Mouse (Mus musculus): ENCODE measurements at regions not wholly inside any gene's neighbourhood (a gene's known extent, or its start where the extent isn't known, plus 50 kb on each side); places are given as distances from the start of the nearest gene placed in this dataset.
A peak's percentile ranks its signal among the peaks of the same experiment; 100 is the strongest.

DNA sequence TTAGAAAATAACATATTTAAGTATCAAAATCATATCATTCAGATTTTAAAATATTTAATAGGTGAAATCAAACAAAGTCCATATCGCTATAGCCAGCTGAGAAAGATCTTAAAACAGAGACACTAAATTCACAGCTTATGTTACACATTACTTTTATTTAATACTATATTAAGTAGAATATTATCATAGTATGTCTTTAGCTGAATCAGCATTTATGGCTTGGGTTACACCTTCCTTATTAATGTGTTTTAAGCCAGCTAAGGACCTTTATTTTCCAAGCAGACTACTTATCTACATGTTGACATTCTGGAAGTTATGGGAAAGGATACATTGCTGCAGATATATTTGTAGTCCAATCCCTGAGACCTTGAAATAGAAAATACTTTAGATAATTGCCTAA, 684.9 kb upstream of the Adgrl4 start:
- DNase-seq (ENCODE audit: low read depth), result no peak

DNA sequence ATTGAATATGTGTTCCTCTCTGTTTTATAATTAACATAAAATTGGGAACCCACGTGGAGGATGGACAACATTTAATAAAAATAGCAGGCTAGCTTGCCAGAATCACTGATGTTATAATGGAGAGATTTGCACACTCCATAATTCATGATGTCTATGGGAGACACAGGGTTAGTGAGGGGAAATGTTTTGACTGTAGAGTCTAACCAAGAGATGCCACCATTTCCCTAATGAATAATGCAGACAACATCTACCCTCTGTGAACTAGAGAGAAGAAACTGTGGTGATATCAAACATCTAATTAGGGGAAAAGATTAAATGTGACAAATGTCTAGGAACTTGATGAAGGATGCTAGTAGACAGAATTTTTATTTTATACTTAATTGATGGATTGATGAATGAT, 677.8 kb upstream of the Adgrl4 start:
- no peak for DNase-seq (ENCODE audit: low read depth)

DNA sequence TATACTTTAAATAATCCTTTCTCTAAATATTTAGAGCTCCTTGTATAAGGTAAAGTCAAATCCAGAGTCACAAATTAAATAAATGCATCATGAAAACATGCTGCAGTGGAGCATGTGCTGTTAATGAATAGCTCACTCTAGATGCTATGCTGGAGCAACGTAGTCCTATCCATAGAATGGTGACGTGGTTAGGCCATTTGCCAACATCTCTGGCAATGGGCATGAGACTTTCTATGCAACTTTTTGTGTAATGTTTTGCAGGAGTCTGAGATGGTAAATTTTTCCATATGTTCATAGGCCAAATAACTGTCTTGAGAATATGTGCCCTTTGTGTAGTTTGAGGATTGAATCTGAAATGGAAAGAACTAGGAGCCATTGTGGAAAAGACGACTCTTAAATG, 653.1 kb upstream of the Adgrl4 start:
- peak; percentile 65 for DNase-seq (ENCODE audit: low read depth)

DNA sequence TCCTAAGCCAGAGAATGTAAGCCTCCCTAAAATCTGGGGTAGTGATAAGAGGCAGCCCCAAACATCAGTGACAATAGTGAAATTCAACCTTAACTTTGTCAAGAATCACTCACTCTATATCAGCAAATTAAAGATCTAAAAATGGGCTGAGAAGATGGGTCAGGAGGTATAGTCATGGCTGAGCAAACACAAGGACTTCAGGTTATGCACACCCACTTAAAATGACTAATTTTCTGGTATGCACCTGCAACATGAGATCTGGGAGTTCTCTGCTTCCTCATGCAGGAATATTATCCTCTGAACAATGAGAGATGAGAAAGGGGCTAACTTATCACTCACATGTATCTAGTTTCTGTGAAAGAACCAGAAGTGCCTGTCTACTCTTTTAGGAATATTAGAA, 619.9 kb upstream of the Adgrl4 start:
- DNase-seq (ENCODE audit: low read depth), result no peak

DNA sequence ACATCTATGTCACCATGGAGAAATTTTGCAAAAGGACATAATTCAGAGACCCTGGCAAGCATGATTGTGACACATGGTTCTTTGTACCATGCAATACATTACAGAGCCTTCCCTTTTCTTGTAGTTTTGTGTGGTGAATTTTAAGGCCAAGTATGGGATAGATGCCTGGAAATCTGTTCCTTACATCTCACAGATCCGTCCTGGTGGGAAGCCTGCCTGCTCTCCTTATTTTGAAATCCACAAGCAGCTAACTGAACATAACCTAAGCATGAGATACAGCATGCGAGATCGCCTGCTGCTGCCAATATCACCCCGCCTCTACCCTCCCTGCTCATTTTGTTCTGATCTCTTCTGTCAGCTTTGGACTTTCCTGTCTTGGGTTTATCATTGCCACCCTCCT, 618.3 kb upstream of the Adgrl4 start:
- DNase-seq (ENCODE audit: low read depth), result no peak

DNA sequence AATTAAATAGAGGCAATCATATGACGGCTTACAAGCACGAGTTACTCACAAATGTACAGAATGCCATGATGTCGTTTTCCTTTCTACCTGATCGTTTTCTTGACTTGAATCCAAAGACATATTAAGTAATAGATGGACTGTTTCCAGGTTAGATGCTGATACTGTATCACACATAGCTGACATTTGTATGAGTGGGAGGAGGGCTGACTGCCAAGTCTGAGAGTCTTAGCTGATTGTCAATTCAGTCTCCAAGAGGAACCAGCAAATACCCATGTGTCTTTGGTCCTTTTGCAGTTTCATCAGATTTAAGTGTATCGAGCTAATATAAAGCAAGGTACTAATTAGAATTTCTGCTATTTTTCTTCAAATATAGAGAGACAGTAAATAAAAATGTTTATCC, 617.6 kb upstream of the Adgrl4 start:
- peak; percentile 51 for DNase-seq (ENCODE audit: low read depth)

DNA sequence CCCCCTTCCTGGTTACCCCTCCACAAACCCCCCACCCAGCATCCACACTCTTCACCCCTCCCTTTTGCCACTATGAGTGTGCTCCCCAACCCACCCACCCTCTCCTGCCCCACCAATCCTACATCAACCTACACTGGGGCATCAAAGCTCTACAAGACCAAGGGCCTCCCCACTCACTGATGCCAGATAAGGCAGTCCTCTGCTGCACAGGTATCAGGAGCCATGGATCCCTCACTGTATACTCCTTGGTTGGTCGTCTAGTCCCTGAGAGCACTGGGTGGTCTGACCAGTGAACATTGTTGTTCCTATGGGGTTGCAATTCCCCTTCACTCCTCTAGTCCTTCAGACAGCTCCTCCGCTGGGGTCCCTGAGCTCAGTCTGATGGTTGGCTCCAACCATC, 591.7 kb upstream of the Adgrl4 start:
- DNase-seq (ENCODE audit: low read depth), result no peak

DNA sequence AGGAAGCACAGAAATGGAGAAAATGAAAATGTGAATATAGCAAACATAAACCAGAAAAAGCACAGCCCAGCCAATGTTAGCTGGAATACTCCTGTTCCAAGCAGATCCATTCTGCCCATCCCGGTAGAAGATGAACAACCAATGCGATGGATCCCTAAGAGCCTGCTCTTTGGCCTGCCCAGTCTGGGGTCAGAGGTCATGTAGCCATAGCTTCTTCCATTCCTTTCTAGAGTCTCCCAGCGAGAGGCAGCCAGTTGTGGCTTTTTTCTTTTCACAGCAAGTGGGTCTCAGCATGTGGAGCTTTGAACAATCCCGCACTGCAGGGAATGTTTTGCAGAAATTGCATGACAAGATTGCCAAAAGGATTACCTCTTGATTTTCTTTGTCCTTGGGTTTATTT, 585.6 kb upstream of the Adgrl4 start:
- DNase-seq (ENCODE audit: low read depth), result no peak

DNA sequence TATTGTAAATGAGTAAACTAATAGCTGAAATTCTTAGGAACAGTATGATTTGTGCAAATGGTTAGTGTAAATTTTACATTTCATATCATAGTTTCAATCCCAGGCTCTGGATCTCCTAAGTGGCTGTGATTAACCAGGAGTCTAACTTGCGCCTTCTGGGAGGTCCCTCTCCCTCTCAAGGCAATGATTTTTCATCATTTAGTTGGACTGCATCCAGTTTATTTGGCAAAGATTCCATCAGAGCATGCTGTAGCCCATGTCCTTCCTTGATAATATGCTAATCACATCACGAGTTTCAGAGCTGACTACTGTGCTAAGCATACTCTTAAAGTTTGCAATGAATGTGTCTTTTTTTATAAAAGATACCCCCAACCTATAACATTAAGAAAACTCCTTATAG, 541.0 kb upstream of the Adgrl4 start:
- DNase-seq (ENCODE audit: low read depth), result no peak

DNA sequence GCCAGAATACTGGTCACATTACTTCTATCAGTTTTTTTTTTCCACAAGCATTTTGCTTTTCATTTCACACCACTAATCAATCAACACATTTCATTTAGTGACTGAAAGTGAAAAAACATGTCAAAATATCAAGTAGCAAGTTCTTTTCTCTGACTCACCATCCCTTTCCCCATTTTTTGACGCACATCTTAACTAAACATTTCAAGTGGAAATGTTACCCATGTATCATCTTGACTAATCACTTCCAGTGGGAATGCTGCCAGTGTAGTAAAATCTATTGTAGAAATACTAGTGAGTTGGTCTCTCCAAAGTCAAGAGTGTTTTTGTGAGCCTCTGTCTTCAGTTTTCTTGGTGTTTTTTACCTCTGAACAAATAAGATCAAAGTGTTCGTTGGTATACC, 527.6 kb upstream of the Adgrl4 start:
- peak; percentile 94 for DNase-seq (ENCODE audit: low read depth)

DNA sequence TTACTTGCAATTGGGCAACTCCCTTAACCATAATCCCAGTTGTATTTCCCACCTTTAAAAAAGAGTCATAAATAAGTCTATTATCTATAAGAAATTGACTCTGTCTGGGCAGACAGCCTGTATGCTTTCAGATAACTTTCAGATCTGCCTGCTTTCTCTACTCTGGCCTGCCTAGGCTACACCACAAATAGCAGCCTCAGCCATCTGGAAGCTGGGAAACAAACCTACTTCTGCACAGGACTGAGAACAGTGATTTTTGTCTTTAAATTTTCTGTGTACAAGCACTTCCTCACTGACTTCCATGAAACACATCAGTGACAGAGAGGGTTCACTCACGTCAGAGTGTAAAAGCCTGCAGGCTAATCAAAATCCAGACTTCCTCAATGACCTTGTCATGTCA, 482.8 kb upstream of the Adgrl4 start:
- no peak for DNase-seq (ENCODE audit: low read depth)

DNA sequence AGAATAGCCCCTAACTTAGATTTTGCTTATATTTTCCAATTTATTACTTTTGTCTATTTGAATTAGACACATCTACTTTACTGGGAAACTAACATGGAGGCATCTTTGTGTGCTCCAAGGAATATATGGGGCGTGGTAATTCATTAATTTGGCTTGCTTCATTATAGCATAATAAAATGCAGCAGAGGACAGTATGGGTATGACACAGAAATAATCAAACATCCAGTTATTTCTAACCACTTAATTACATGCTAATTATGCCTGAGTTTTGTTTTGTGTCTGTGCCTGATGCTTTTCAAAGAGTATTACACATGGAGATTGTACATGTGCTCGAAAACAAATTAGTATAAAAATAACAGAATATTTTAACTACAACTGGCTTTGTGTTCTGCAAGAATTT, 438.0 kb upstream of the Adgrl4 start:
- no peak for DNase-seq (ENCODE audit: low read depth)

DNA sequence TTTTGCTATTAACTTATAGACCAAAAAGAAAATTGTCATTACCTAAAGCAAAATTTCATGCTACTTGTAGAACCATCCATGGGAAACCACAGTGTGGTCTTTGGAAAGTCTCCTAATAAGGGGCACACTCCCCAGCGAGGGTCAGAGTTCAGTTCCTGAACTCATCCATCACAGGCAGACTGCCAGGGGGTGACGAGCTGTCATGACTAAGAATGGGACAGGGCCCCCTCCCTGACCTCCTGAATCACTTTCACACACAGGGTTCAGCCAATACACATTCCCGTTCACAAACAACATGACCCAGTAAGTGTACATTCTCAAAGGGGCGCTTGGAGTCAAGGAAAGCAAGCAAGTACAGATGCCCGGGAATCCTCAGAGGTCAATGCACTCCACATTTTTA, 437.5 kb upstream of the Adgrl4 start:
- DNase-seq (ENCODE audit: low read depth), result peak; percentile 10

DNA sequence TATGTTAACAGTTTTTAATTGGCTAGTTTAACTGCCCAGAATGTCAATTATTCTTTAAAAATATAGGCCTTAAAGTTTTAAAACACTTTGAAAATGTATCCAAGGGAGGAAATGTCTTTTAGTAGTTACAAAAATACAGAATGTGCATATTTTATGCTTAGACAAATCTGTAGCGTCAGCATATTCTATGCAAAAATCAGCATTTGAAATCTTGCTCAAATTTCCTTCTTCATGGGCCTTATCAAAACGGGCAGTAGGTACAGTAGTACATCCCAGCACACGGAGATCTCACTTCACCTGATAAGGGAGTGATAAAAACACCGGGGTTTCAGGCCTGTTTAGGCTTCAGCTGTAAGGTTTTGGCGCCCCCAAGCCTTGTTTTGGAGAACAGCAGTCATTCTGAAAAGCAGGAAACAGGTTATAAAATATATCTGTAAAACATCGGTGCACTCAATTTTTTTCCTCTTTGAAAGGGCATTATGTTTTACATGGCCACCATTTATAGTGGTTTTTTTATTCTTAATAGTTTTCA, 435.7 kb upstream of the Adgrl4 start:
- peak; percentile 64 for DNase-seq (ENCODE audit: low read depth)

DNA sequence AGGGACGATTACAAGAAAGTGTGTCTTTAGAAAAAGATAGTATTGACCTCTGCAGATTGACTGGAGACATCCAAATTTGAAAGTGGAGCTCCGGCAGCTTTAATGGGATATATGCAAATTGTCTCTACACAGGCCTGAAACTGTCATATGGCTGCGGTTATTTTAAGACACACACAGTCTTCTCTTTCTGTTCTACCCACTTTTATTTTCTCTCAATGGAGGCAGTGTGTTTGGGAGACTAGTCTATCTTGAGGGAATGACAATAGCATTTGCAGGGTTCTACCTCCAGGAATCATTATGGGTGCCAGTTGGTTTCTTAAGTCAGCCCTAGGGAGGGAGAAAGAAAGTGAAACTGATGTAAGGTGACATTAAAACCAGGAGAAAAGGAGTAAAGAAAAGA, 434.2 kb upstream of the Adgrl4 start:
- DNase-seq (ENCODE audit: low read depth), result no peak

DNA sequence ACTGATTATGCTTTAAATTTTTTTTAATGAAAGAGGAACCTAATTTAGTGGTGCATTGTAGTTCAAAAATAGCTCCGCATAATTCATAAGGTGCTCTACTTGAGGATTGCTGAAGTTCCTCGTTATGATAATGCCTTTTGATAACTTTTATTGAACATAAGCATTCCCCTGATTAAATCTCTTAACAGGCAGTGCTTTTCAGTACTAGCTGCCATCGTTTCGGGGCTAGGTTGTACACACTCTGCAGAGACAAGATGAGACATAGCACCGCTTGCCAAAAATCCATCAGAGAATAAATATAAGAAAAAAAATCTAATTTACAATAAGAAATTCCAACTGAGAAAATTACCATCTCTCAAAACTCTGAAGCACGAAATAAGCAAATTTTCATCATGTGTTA, 433.7 kb upstream of the Adgrl4 start:
- no peak for DNase-seq (ENCODE audit: low read depth)

DNA sequence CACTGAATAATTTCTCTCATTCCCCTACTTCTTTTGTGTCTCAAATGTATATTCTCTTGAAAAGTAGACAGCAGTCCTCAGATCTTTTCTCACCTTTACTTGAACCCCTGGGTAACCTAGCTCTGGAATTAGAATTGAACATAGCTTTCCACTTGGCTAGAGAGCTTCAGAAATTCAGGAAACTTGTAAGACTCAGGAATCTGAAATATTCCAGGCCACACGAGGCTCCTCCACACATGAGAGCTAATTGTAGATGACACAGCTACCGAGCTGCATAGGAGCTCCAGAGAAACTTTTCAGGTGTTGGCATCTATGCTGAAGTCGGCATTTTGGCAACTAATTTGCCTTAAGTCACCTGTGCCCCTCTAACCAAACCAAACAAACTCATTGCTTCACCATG, 417.7 kb upstream of the Adgrl4 start:
- DNase-seq (ENCODE audit: low read depth), result no peak

DNA sequence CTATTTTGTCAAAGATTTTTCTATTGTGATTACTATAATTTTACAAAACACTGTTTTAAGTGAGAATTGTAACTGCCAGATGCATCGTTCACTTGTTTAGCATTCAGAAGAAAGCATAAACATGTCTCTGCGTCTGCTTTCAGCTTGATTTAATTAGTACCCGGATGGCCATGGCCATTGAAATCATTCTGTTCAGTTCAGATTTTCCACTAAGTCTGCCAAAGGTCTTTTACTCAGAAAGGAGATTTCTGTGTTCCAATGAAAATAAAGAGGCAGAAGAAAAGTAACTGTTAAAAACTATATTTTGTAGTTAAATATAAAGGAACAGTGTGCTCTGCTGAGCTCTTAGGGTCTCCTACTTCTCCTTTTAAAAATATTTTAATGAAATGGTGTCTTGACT, 380.2 kb upstream of the Adgrl4 start:
- DNase-seq (ENCODE audit: low read depth), result peak; percentile 19

DNA sequence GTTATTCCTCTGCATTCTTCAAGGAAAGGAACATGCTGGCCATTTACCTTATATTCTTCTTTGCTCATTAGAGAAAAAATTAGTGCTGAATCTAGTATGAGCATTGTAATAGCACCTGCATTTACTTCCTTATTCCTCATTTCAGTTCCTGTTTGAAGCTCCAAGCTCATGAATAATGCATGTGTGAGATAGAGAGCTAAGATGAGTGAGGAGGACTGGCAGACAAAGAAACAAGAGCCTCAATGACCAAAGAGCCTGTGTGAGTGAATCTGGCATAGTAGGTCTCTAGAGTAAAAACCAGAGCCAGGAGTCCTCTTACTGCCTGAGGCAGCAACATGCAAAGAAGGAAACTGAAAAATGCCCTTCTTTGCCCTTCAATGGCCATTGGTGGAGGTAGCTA, 365.4 kb upstream of the Adgrl4 start:
- DNase-seq (ENCODE audit: low read depth), result no peak

DNA sequence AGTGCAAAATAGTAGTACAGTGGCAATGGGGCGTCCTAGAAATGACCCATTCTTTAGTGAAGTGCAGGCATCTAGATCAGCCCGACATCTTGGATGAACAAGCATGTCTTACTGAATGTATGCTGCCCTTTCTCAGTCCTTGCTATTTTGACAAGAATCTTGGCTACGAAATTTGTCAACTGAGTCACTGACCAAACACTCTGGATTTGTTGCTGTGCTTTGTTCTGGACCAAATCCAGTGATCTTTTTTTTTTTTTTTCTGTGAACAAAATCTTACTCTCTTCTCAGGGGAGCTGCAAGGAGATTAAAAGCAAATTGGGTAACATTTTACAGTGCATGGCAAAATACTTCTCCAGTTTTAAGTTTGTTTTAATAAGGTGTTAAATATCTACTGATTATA, 320.9 kb upstream of the Adgrl4 start:
- DNase-seq (ENCODE audit: low read depth), result peak; percentile 50

DNA sequence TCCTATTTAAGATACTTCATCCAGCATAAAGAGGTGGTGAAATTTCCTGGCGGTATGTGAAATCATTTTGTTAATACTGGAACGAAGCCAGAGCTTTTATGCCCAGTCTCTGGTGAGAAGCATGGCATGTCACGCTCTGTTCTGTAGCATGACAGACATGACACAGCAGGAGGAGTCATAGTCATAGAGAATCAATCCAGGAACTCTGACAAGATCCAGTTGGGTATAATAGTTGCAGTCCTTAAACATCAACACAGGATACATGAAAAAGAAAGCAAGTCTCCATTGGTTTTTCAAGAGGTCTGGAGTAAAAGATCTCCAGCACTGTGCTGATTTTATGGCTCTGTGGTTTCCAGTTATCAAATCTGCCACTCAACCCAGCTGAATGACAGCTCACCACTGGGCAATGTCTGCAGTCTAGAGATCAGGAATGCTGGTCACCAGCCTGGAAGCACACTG, 320.1 kb upstream of the Adgrl4 start:
- DNase-seq (ENCODE audit: low read depth), result peak; percentile 44

DNA sequence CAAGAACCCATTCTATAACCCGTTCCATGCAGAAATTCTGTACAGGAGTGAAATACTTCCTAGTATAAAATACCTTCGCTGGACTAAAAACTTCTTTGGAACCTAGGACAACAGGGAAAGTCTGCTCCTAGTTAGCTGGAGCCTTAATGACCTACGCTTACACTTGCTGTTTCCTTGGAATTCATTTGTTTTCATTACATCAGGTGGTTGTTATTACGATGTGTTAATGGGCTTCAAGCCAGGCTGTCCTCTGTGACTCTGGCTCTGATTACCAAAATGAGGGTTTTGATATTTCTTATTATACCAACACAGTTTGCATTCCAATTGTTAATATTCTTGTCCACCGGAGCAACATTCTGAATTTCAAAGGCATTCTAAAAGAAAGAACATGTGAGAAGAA, 313.6 kb upstream of the Adgrl4 start:
- DNase-seq (ENCODE audit: low read depth), result peak; percentile 13

DNA sequence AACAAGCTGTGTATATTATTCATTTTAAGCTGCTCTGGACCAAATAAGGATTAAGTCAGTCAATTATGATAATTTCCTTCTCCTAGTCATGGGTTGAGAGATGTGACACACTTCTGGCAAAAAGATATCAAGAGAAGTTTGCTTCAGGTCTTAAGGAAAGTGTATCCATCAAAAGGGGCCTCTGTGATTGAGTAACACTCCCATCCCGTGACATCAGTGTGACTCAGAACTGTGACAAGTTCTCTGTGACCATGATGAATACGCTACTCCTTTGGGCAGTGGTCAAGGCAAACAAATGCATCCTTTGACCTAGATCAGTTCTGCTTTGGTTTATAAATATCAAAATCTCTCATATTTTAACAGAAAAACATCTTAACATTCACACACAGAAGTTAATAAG, 290.8 kb upstream of the Adgrl4 start:
- peak; percentile 46 for DNase-seq (ENCODE audit: low read depth)

DNA sequence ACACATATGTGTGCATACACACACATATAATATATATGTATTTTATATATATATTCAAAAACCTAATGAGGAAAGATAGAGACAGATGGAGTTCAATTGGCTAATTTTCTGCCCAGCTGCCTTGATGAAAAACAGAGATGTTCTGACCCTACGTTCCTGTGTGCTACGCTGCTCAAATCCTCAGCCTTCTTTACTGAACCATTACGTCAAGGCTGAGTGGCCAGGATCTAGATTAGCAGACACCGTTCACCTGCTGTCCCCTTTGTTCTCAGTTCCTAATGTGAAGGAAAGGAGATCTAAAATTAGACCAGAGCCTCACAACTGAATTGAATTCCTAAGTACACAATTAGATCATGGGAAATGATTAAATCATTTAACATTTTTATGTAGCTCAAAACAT, 284.3 kb upstream of the Adgrl4 start:
- DNase-seq (ENCODE audit: low read depth), result no peak

DNA sequence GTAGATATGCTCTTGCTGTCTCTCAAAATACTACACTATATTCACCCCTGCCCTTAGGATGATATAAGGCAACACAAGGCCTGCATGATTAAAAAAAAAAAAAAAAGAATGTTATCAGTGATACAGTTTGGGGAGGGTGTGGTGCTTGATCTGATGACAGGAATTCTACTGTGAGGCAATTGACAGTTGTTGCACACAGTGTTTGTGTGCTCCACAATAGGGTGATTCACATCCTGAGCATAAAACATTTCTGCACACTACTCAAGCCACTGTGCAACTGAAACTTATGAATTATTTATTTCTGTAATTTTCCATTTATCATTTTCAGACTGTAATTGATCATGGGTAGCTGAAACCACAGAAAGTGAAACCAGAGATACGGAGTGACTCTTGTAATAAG, 277.2 kb upstream of the Adgrl4 start:
- peak; percentile 15 for DNase-seq (ENCODE audit: low read depth)

Data from NIH3T3 (cell line).